Mouse (Mus musculus) kidney, postnatal 0 days (tissue): ENCODE measurements around the gene Ispd. TPM values are rescaled to one million over a fixed set of nuclear protein-coding genes. Genes with fewer than 3 reads are reported as not detected.

ENCODE experiments used
- ATAC-seq: fragments of 200-750 bp; cut with Nextera tagmentation; replicated peaks from 2 replicates; pipeline ENCODE4 v1.8.0; 2017; ENCODE audit warnings: low read depth, moderate number of reproducible peaks, moderate TSS enrichment, moderate library complexity; ENCODE audit not compliant: low FRiP score
- DNase-seq: peaks from one replicate; pipeline ENCODE4 v3.0.0-alpha.2; 2016; ENCODE audit warnings: low spot score
- H3K27ac ChIP-seq: fragments of 300-500 bp; sonication (generic); 2 replicates; pipeline ENCODE4 v1.5.1; 2014; ENCODE audit warnings: mild to moderate bottlenecking
- H3K27me3 ChIP-seq: fragments of 300-500 bp; sonication (generic); 2 replicates; pipeline ENCODE4 v1.6.1; 2014; ENCODE audit warnings: low read length, mixed read lengths; ENCODE audit not compliant: insufficient read depth
- H3K36me3 ChIP-seq: fragments of 300-500 bp; sonication (generic); 2 replicates; pipeline ENCODE4 v1.6.1; 2014; ENCODE audit warnings: low read length, mixed read lengths; ENCODE audit not compliant: insufficient read depth
- H3K4me1 ChIP-seq: fragments of 300-500 bp; sonication (generic); replicated peaks from 2 replicates; pipeline ENCODE4 v1.6.1; 2014; ENCODE audit warnings: antibody characterized with exemption, low read length, mixed read lengths; ENCODE audit not compliant: insufficient read depth
- H3K4me2 ChIP-seq: fragments of 300-500 bp; sonication (generic); 2 replicates; pipeline ENCODE4 v1.6.1; 2014; ENCODE audit warnings: mild to moderate bottlenecking, low read length, moderate library complexity, mixed read lengths
- H3K4me3 ChIP-seq: fragments of 300-500 bp; sonication (generic); replicated peaks from 2 replicates; pipeline ENCODE4 v1.5.1; 2014; ENCODE audit warnings: low read depth, low read length
- H3K9ac ChIP-seq: fragments of 300-500 bp; sonication (generic); 2 replicates; pipeline ENCODE4 v1.6.1; 2014; ENCODE audit warnings: low read depth, low read length
- H3K9me3 ChIP-seq: fragments of 300-500 bp; sonication (generic); replicated peaks from 2 replicates; pipeline ENCODE4 v1.6.1; 2016; ENCODE audit warnings: low read length, inconsistent platforms, mixed read lengths
- CTCF ChIP-seq: IDR thresholded peaks from 2 replicates; pipeline ENCODE4 v1.5.1; 2016; ENCODE audit warnings: antibody characterized with exemption, low read depth, mild to moderate bottlenecking, moderate library complexity
- whole genome bisulfite sequencing: fragments of 180-500 bp; shearing (Covaris S2); extraction: QIAGEN DNeasy Blood & Tissue Kit; methylation state at CpG from one replicate; pipeline ENCODE4 v1.1.7; 2014; 5-methylcytosine and 5-hydroxymethylcytosine counted together
- polyA plus RNA-seq: library from polyadenylated mRNA; unstranded; fragments of >200 nt; fragmentation: Nextera tagmentation; extraction: Ambion mirVana; gene quantifications from 2 replicates; pipeline ENCODE4 v1.2.1, GENCODE M21; 2015

The Ispd gene
- polyA plus RNA-seq, 1 experiment from 2014 or later: 21.4 TPM

GRCm38 (mm10) chr12:36670915-36671579 lies 289.8 kb downstream of the Ispd start:
- Histone ChIP-seq H3K4me3 (no peak overlapping the region), H3K27ac (no peak overlapping the region), H3K9ac (no peak overlapping the region), H3K4me1 (peaks cover 3% of the 10 kb centered on the region; the same call in 1 of the 2 replicates), H3K36me3 (no peaks in the 10 kb centered on the region), H3K4me2 (peak overlapping the region; percentile 16; the same call in 1 of the 2 replicates), H3K27me3 (no peaks in the 10 kb centered on the region), H3K9me3 (no peaks in the 10 kb centered on the region)
- DNase-seq: peak; percentile 86
- peak; percentile 25; the same call in 1 of the 2 replicates for ATAC-seq
- TF ChIP-seq CTCF: peak; percentile 85
- WGBS: 26% methylated on average over 10 of the region's 10 CpGs

GRCm38 (mm10) chr12:36674481-36674880 lies 293.2 kb downstream of the Ispd start:
- no peaks in the 10 kb centered on the region for H3K36me3 ChIP-seq
- no peaks in the 10 kb centered on the region for H3K27me3 ChIP-seq
- DNase-seq (no peak), ATAC-seq (no peak)
- no peak overlapping the region for H3K4me2 ChIP-seq
- TF ChIP-seq CTCF: no peak
- H3K4me1 ChIP-seq: peaks cover 3% of the 10 kb centered on the region; the same call in 1 of the 2 replicates
- no peak overlapping the region for H3K4me3 ChIP-seq
- WGBS: 20% methylated on average over 2 of the region's 2 CpGs
- no peaks in the 10 kb centered on the region for H3K9me3 ChIP-seq
- H3K9ac ChIP-seq: no peak overlapping the region
- H3K27ac ChIP-seq: no peak overlapping the region

- no peaks in the 10 kb centered on the region for H3K27me3 ChIP-seq
- no peak overlapping the region for H3K4me3 ChIP-seq
- TF ChIP-seq CTCF: no peak
- no peak overlapping the region for H3K9ac ChIP-seq
- no peaks in the 10 kb centered on the region for H3K4me1 ChIP-seq
- DNase-seq (no peak), ATAC-seq (no peak)
- no peak overlapping the region for H3K27ac ChIP-seq
- H3K36me3 ChIP-seq: no peaks in the 10 kb centered on the region
- WGBS: 88% methylated on average over 4 of the region's 4 CpGs
- no peak overlapping the region for H3K4me2 ChIP-seq
- H3K9me3 ChIP-seq: no peaks in the 10 kb centered on the region
Measured at GRCm38 (mm10) chr12:36678220-36678619, 297.0 kb downstream of the Ispd start.

- Histone ChIP-seq H3K4me3 (no peak overlapping the region), H3K9me3 (no peaks in the 10 kb centered on the region), H3K36me3 (no peaks in the 10 kb centered on the region), H3K27ac (no peak overlapping the region), H3K27me3 (no peaks in the 10 kb centered on the region), H3K4me1 (no peaks in the 10 kb centered on the region), H3K4me2 (no peak overlapping the region), H3K9ac (no peak overlapping the region)
- ATAC-seq (no peak), DNase-seq (no peak)
- WGBS: 75% methylated on average over 2 of the region's 2 CpGs
- TF ChIP-seq CTCF: no peak
Measured at GRCm38 (mm10) chr12:36680883-36681505, 299.7 kb downstream of the Ispd start.

GRCm38 (mm10) chr12:36681779-36682178 lies 300.5 kb downstream of the Ispd start:
- Histone ChIP-seq H3K4me2 (no peak overlapping the region), H3K9ac (no peak overlapping the region), H3K36me3 (no peaks in the 10 kb centered on the region), H3K27me3 (no peaks in the 10 kb centered on the region), H3K27ac (no peak overlapping the region), H3K4me3 (no peak overlapping the region), H3K4me1 (no peaks in the 10 kb centered on the region), H3K9me3 (no peaks in the 10 kb centered on the region)
- ATAC-seq (no peak), DNase-seq (no peak)
- TF ChIP-seq CTCF: peak; percentile 16; the same call in 1 of the 2 replicates
- WGBS: 75% methylated on average over 6 of the region's 6 CpGs

- ATAC-seq: no peak
- no peaks in the 10 kb centered on the region for H3K27me3 ChIP-seq
- no peak overlapping the region for H3K27ac ChIP-seq
- H3K4me1 ChIP-seq: no peaks in the 10 kb centered on the region
- no peak for DNase-seq
- H3K9me3 ChIP-seq: no peaks in the 10 kb centered on the region
- H3K9ac ChIP-seq: no peak overlapping the region
- 80% methylated on average over 2 of the region's 2 CpGs for WGBS
- no peak overlapping the region for H3K4me2 ChIP-seq
- TF ChIP-seq CTCF: no peak
- H3K4me3 ChIP-seq: no peak overlapping the region
- H3K36me3 ChIP-seq: no peaks in the 10 kb centered on the region
Measured at GRCm38 (mm10) chr12:36694072-36694471, 312.8 kb downstream of the Ispd start.
